Mouse (Mus musculus): Measurements from ENCODE around the gene Bcl3. TPM values are rescaled to one million over a fixed set of nuclear protein-coding genes. Genes with fewer than 3 reads are reported as not detected.

Gene Bcl3
- polyA plus RNA-seq, 1 experiment from 2014 or later: 1.4 TPM

GRCm38 (mm10) chr7:19831837-19832236 lies 9.3 kb upstream of the Bcl3 start:
- Histone ChIP-seq H3K9ac (no peak overlapping the region), H3K4me3 (no peak overlapping the region), H3K9me3 (replicated peaks) (0 out of 2 replicates have a peak, but pooled peaks cover 6% of the 10 kb centered on the region), H3K27me3 (replicated peaks) (0 out of 2 replicates have a peak, but pooled peaks cover 8% of the 10 kb centered on the region), H3K4me1 (replicated peaks) (peaks cover 12% of the 10 kb centered on the region), H3K27ac (ENCODE audit: poor library complexity, severe bottlenecking) (no peak overlapping the region), H3K4me2 (no peak overlapping the region), H3K36me3 (no peaks in the 10 kb centered on the region)
- ATAC-seq (ENCODE audit: insufficient number of reproducible peaks, low FRiP score): no peak
- WGBS: 47% methylated on average over 9 of the region's 9 CpGs

- H3K9ac ChIP-seq: 0 out of 2 replicates have a peak overlapping the region, but pooled peaks have one; percentile 1
Observed at GRCm38 (mm10) chr7:19830682-19831156, 8.1 kb upstream of the Bcl3 start.

DNA sequence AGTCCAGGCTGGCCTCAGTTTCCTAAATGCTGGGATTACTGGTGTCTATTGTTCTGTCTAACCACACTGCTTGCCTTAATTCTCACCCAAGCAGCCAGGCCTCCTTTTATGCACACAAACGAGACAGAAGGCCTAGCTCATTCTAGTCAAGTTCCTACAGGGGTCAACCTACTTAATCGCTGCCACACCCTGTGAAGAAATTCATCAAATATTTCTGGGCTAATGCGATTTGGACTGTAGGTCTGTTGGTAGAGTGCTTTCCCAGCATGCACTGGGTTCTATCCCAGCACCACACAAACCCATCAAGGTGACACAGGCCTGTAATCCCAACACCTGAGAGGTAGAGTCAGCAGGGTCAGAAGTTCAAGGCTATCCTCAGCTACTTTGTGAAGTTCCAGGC lies 7.1 kb upstream of the Bcl3 start:
- peaks cover 13% of the 10 kb centered on the region for H3K4me1 ChIP-seq (replicated peaks)
- no peak overlapping the region for H3K4me2 ChIP-seq
- H3K4me3 ChIP-seq: no peak overlapping the region
- no peaks in the 10 kb centered on the region for H3K36me3 ChIP-seq
- H3K27ac ChIP-seq (ENCODE audit: poor library complexity, severe bottlenecking): no peak overlapping the region
- 0 out of 2 replicates have a peak, but pooled peaks cover 9% of the 10 kb centered on the region for H3K27me3 ChIP-seq (replicated peaks)
- 0 out of 2 replicates have a peak, but pooled peaks cover 6% of the 10 kb centered on the region for H3K9me3 ChIP-seq (replicated peaks)
- ATAC-seq (ENCODE audit: insufficient number of reproducible peaks, low FRiP score): no peak
- no peak overlapping the region for H3K9ac ChIP-seq
- 79% methylated on average over 3 of the region's 3 CpGs for WGBS

More at GRCm38 (mm10) chr7:19830682-19831156, 8.1 kb upstream of the Bcl3 start:
- Histone ChIP-seq H3K4me1 (replicated peaks) (peaks cover 12% of the 10 kb centered on the region), H3K27ac (ENCODE audit: poor library complexity, severe bottlenecking) (no peak overlapping the region), H3K27me3 (replicated peaks) (0 out of 2 replicates have a peak, but pooled peaks cover 9% of the 10 kb centered on the region), H3K9me3 (replicated peaks) (0 out of 2 replicates have a peak, but pooled peaks cover 6% of the 10 kb centered on the region), H3K36me3 (no peaks in the 10 kb centered on the region), H3K4me2 (peak overlapping the region; percentile 10), H3K4me3 (no peak overlapping the region)
- peak; percentile 79 for ATAC-seq (ENCODE audit: insufficient number of reproducible peaks, low FRiP score)
- 27% methylated on average over 13 of the region's 13 CpGs for WGBS

GRCm38 (mm10) chr7:19826756-19827155 lies 4.2 kb upstream of the Bcl3 start:
- H3K9ac ChIP-seq: peak overlapping the region; percentile 14; the same call in 1 of the 2 replicates
- 0 out of 2 replicates have a peak, but pooled peaks cover 6% of the 10 kb centered on the region for H3K9me3 ChIP-seq (replicated peaks)
- peaks cover 12% of the 10 kb centered on the region for H3K27me3 ChIP-seq (replicated peaks)
- WGBS: 38% methylated on average over 6 of the region's 6 CpGs
- H3K27ac ChIP-seq (ENCODE audit: poor library complexity, severe bottlenecking): no peak overlapping the region
- ATAC-seq (ENCODE audit: insufficient number of reproducible peaks, low FRiP score): no peak
- H3K4me2 ChIP-seq: no peak overlapping the region
- no peak overlapping the region for H3K4me3 ChIP-seq
- H3K4me1 ChIP-seq (replicated peaks): peaks cover 27% of the 10 kb centered on the region
- H3K36me3 ChIP-seq: no peaks in the 10 kb centered on the region

- H3K4me1 ChIP-seq (replicated peaks): peaks cover 18% of the 10 kb centered on the region
- WGBS: 23% methylated on average over 26 of the region's 26 CpGs
- ATAC-seq (ENCODE audit: insufficient number of reproducible peaks, low FRiP score): peak; percentile 85
- H3K36me3 ChIP-seq: no peaks in the 10 kb centered on the region
- peak overlapping the region; percentile 8; the same call in 1 of the 2 replicates for H3K9ac ChIP-seq
- H3K27ac ChIP-seq (ENCODE audit: poor library complexity, severe bottlenecking): peak overlapping the region; percentile 63; the same call in 1 of the 2 replicates
- H3K9me3 ChIP-seq (replicated peaks): peaks cover 6% of the 10 kb centered on the region
- H3K27me3 ChIP-seq (replicated peaks): peaks cover 28% of the 10 kb centered on the region
- peak overlapping the region; percentile 40 for H3K4me2 ChIP-seq
- no peak overlapping the region for H3K4me3 ChIP-seq
Observed at GRCm38 (mm10) chr7:19824182-19824973, 1.8 kb upstream of the Bcl3 start.

- H3K27me3 ChIP-seq (replicated peaks): peaks cover 36% of the 10 kb centered on the region
- peak overlapping the region; percentile 63 for H3K27ac ChIP-seq (ENCODE audit: poor library complexity, severe bottlenecking)
- H3K4me3 ChIP-seq: no peak overlapping the region
- H3K36me3 ChIP-seq: no peaks in the 10 kb centered on the region
- peaks cover 5% of the 10 kb centered on the region for H3K9me3 ChIP-seq (replicated peaks)
- H3K4me1 ChIP-seq (replicated peaks): peaks cover 18% of the 10 kb centered on the region
- peak overlapping the region; percentile 40 for H3K4me2 ChIP-seq
- WGBS: 26% methylated on average over 16 of the region's 16 CpGs
- H3K9ac ChIP-seq: peak overlapping the region; percentile 6; the same call in 1 of the 2 replicates
- peak; percentile 4; the same call in 1 of the 2 replicates for ATAC-seq (ENCODE audit: insufficient number of reproducible peaks, low FRiP score)
Observed at GRCm38 (mm10) chr7:19823256-19824181, 949 bp upstream of the Bcl3 start.

DNA sequence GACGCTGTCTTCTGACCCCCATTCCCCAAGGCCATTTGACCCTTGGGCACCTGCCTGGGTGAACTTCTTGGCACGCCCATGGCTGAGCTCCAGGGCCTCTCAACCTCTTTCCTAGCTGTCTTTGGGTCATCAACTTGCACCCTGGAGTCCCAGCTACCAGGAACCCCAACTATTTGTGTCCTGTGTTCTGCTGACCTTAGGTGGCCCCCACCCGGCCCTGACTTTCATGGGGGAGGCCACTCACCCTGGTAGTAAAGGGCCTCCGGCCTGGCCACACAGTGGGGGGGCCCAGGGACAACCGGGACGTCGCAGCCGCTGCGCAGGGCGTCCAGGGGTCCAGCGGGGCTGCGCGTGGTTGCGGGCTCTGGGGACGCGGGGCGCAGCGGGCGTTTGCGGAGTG lies 377 bp downstream of the Bcl3 start:
- peaks cover 37% of the 10 kb centered on the region for H3K27me3 ChIP-seq (replicated peaks)
- peak overlapping the region; percentile 48 for H3K4me3 ChIP-seq
- peaks cover 25% of the 10 kb centered on the region for H3K4me1 ChIP-seq (replicated peaks)
- peak; percentile 19; the same call in 1 of the 2 replicates for ATAC-seq (ENCODE audit: insufficient number of reproducible peaks, low FRiP score)
- no peaks in the 10 kb centered on the region for H3K36me3 ChIP-seq
- peak overlapping the region; percentile 71 for H3K9ac ChIP-seq
- peaks cover 5% of the 10 kb centered on the region for H3K9me3 ChIP-seq (replicated peaks)
- H3K27ac ChIP-seq (ENCODE audit: poor library complexity, severe bottlenecking): no peak overlapping the region
- WGBS: 7% methylated on average over 20 of the region's 20 CpGs
- H3K4me2 ChIP-seq: peak overlapping the region; percentile 75

- Histone ChIP-seq H3K27me3 (replicated peaks) (peaks cover 36% of the 10 kb centered on the region), H3K4me1 (replicated peaks) (peaks cover 31% of the 10 kb centered on the region), H3K36me3 (no peaks in the 10 kb centered on the region), H3K9me3 (replicated peaks) (peaks cover 5% of the 10 kb centered on the region), H3K27ac (ENCODE audit: poor library complexity, severe bottlenecking) (no peak overlapping the region), H3K9ac (no peak overlapping the region), H3K4me3 (no peak overlapping the region), H3K4me2 (no peak overlapping the region)
- no peak for ATAC-seq (ENCODE audit: insufficient number of reproducible peaks, low FRiP score)
- 63% methylated on average over 7 of the region's 7 CpGs for WGBS
Observed at GRCm38 (mm10) chr7:19821633-19822032, 937 bp downstream of the Bcl3 start.

GRCm38 (mm10) chr7:19820347-19821048 lies 2.1 kb downstream of the Bcl3 start:
- Histone ChIP-seq H3K9me3 (replicated peaks) (peaks cover 5% of the 10 kb centered on the region), H3K27ac (ENCODE audit: poor library complexity, severe bottlenecking) (no peak overlapping the region), H3K4me2 (no peak overlapping the region), H3K9ac (no peak overlapping the region), H3K4me1 (replicated peaks) (peaks cover 40% of the 10 kb centered on the region), H3K27me3 (replicated peaks) (peaks cover 36% of the 10 kb centered on the region), H3K36me3 (no peaks in the 10 kb centered on the region), H3K4me3 (no peak overlapping the region)
- WGBS: 66% methylated on average over 3 of the region's 3 CpGs
- no peak for ATAC-seq (ENCODE audit: insufficient number of reproducible peaks, low FRiP score)

GRCm38 (mm10) chr7:19818875-19819274 lies 3.7 kb downstream of the Bcl3 start:
- 78% methylated on average over 7 of the region's 7 CpGs for WGBS

More at GRCm38 (mm10) chr7:19818875-19819274, 3.7 kb downstream of the Bcl3 start:
- H3K27me3 ChIP-seq (replicated peaks): peaks cover 36% of the 10 kb centered on the region
- H3K4me2 ChIP-seq: no peak overlapping the region
- no peak overlapping the region for H3K9ac ChIP-seq
- H3K9me3 ChIP-seq (replicated peaks): peaks cover 5% of the 10 kb centered on the region
- no peak for ATAC-seq (ENCODE audit: insufficient number of reproducible peaks, low FRiP score)
- H3K27ac ChIP-seq (ENCODE audit: poor library complexity, severe bottlenecking): no peak overlapping the region
- peaks cover 31% of the 10 kb centered on the region for H3K4me1 ChIP-seq (replicated peaks)
- H3K36me3 ChIP-seq: no peaks in the 10 kb centered on the region
- H3K4me3 ChIP-seq: no peak overlapping the region
